Mouse (Mus musculus): ENCODE measurements around the gene Rgs9bp.
"Not testable (repeated sequence)": the region's sequence is repeated elsewhere in the genome, so short reads cannot be mapped to it uniquely, and the experiment has no call there.

Gene Rgs9bp

DNA sequence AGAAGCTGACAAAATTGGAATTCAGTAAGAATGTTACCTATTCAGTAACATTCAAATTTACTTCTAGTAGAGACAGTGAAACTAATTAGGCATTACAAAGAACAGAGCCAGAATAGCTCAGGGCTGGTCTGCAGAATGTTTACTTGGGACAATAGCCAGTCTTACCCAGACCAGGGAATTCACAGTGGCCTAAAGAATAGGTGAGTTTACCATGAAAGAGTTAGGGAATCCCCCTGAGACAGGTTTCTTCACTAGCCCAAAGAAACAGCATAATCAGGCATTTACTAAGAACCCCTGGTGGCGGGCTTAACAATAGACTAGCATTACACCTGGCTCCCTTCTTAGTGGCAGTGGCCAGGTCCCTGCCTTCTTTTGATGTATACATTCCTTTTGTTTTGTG lies 54.8 kb downstream of the Rgs9bp start:
- DNase-seq (ENCODE audit: low spot score in 2 of 2), result not testable (repeated sequence)

DNA sequence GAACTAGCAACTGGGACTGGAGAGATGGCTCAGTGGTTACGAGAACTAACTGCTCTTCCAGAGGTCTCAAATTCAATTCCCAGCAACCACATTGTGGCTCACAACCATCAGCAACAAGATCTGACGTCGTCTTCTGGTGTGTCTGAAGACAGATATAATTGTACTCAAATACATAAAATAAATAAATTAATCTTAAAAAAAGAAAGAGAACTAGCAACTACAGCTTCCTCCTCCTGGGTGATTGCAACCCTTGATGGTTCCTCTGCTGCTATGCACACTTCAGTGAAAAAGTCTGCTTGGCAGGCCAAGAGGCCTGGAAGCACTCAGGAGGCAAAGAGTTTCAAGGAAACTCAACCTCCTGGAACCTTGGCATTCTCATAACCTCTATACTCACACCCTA lies 55.4 kb downstream of the Rgs9bp start:
- DNase-seq (ENCODE audit: low spot score in 2 of 2), result no peak
